Mouse (Mus musculus) Patski (cell line): Measurements from ENCODE around the gene Rpusd3. TPM values are rescaled to one million over a fixed set of nuclear protein-coding genes. Genes with fewer than 3 reads are reported as not detected.
A peak's percentile ranks its signal among the peaks of the same experiment; 100 is the strongest.

Experiments
- ATAC-seq: fragments of 100-300 bp; one replicate; pipeline ENCODE4 v1.8.0; 2021
- CTCF ChIA-PET: fragments of 350-600 bp; sonication (Branson Sonifier 250); formaldehyde crosslinking; loops from one replicate; lab custom pipeline; 2022; ENCODE audit warnings: inconsistent platforms; lab: Charles Lee
- POLR2A ChIA-PET: fragments of 350-600 bp; sonication (Branson Sonifier 250); formaldehyde crosslinking; loops from one replicate; lab custom pipeline; 2022; ENCODE audit warnings: antibody characterized with exemption, inconsistent platforms; lab: Charles Lee
- DNase-seq: peaks from one replicate; pipeline ENCODE4 v3.0.0-alpha.2; 2011; ENCODE audit warnings: low read depth, low spot score
- H3K27me3 ChIP-seq: fragments of 371-371 bp; one replicate; pipeline ENCODE4 v1.5.1; 2021
- CTCF ChIP-seq: fragments of 100-300 bp; IDR thresholded peaks from one replicate; pipeline ENCODE4 v1.5.1; 2021
- in situ Hi-C: fragments of 300-500 bp; cut with MboI; formaldehyde crosslinking; loops from 3 replicates; pipeline ENCODE4 v1.11.1; 2018; ENCODE audit warnings: low pct_unique_long_range_greater_than_20kb, mixed read lengths
- polyA plus RNA-seq: library from polyadenylated mRNA; unstranded; gene quantifications from one replicate; pipeline ENCODE4 v1.2.3, GENCODE M21; 2021

Gene Rpusd3
- polyA plus RNA-seq, 1 experiment from 2014 or later = 16.6 TPM

DNA sequence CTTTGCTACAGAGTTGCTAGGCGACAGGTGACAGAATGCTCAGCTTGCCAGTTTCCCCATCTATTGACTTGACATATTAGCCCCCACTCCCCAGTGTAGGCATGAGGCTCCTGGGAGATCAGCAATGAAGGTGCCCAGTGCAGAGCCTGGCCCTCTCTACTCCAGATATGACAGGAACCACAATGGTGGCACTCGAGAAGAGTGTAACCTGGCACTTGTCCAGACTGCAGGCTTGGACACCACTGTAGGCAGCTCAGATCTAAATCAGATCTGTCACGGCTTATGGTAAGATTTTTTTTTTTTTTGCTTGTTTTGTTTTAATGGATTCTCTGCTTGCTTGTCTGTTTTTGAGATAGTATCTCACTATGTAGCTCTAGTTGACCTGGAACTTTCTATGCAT, 14.5 kb upstream of the Rpusd3 start:
- H3K27me3 ChIP-seq = no peaks in the 10 kb centered on the region
- ATAC-seq = no peak
- no peak for DNase-seq
- CTCF ChIA-PET = no interaction called here
- POLR2A ChIA-PET = no interaction called here
- in situ Hi-C loops = no loop called here
- TF ChIP-seq CTCF = no peak

DNA sequence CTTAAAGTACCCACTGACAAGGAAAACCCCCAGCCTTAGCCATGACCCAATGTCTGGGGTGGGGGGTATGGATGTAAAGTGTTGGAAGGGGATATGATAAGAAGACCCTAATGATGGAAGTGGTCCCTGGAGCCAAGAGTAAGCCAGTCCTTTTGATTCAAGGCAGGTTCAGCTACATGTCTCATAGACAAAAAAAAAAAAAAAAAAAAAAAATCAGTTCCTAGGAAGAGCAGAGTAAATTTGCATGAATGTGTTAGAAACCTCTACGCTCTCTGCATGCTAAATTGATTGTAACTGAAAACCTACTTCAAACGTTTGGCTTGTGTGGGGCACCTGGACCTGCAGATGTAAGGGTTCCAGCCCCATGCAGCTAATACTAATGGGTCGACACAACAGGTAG, 12.7 kb upstream of the Rpusd3 start:
- ATAC-seq (no peak), DNase-seq (no peak)
- H3K27me3 ChIP-seq = no peaks in the 10 kb centered on the region
- in situ Hi-C loops = no loop called here
- CTCF ChIA-PET = interaction anchor here (0.6 to 1.0 kb wide), 2 partner anchors 24 to 49 kb away, joined by 3 read pairs; no protein-coding TSS in a partner anchor
- TF ChIP-seq CTCF = no peak
- POLR2A ChIA-PET = no interaction called here

DNA sequence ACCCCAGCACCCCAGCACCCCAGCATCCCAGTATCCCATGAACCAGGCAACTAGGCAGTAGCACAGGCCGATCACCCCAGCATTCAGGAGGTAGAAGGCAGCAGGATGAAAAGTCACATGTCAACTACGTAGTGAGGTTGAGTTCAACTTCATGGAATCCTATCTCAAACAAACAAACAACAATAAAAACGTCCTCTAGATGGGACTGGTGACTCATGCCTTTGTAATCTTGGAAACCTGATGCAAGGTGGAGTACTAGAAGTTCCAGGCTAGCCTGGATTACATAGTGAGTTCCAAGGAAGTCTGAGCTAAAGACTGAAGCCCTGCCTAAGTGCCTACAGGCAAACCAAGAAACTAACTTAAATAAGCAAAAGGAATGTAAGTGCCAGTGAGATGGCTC, 11.7 kb upstream of the Rpusd3 start:
- peak; percentile 27 for ATAC-seq
- no peak for TF ChIP-seq CTCF
- H3K27me3 ChIP-seq = no peaks in the 10 kb centered on the region
- CTCF ChIA-PET = interaction anchor here (1.5 to 1.6 kb wide), 2 partner anchors 9 to 11 kb away, joined by 4 read pairs; no protein-coding TSS in a partner anchor
- DNase-seq = no peak
- POLR2A ChIA-PET = no interaction called here
- in situ Hi-C loops = no loop called here

DNA sequence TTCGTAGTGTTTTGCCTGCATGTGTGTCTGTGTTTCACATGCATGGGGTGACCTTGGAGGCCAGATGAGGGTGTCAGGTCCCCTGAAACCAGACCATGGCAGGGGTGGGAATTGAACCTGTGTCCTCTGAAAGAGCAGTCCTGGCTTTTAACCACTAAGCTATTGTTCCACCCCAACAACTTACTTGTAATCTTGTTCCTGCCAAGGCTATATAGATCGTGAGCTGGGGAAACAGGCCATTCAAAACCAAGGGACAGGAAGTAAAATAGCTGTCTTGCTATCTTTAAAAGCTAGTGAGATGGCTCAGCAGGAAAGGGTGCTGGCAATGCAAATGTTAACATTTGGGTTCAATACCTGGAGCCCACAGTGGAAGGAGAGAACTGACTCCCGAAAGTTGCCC, 10.8 kb upstream of the Rpusd3 start:
- ChIA-PET POLR2A (no interaction called here), CTCF (interaction anchor here (0.8 to 1.6 kb wide), 3 partner anchors 10 to 11 kb away, joined by 3 to 4 read pairs (median 4); partner anchors contain the start of gene Rpusd3)
- no peak for DNase-seq
- no peak for TF ChIP-seq CTCF
- ATAC-seq = no peak
- H3K27me3 ChIP-seq = no peaks in the 10 kb centered on the region
- in situ Hi-C loops = no loop called here

DNA sequence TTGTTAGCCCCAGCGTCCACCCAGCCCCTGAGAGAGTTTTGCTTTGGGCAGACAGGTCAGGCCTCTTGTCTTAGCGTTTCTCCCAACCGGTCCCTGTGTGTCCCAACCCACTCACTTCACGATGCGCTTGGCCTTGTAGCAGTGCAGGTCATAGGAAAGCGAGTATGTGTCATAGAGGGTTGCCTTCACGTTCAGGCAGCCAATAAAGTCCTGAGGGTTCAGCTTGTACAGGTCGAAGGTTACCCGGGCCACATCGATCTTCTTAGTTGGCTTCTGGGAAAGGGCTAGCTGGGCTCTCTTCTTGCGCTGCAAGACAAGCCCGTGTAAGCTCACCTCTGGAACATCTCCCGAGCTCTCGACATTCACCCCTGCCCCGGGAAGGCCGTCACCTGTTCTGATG, 8.9 kb upstream of the Rpusd3 start:
- no peak for ATAC-seq
- CTCF ChIA-PET = no interaction called here
- DNase-seq = no peak
- no peak for TF ChIP-seq CTCF
- H3K27me3 ChIP-seq = no peaks in the 10 kb centered on the region
- POLR2A ChIA-PET = no interaction called here
- in situ Hi-C loops = no loop called here

DNA sequence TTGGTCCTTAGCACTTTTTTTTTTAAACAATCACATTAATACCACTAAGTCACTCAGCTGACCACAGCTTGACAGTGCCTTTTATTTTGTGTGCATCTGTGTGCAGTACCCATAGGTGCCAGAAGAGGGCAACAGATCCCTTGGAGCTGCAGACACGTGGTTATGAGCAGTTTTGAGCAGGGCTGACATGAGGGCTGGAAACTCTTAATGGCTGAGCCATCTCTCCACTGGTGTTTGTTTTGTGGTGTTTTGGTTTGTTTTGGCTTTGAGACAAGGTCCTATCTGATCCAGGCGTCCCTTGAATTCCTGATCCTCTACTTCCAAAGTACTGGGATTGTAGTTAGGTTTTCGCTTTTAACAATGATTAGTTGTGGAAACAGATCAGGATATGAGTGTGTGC, 8.3 kb upstream of the Rpusd3 start:
- DNase-seq (no peak), ATAC-seq (no peak)
- CTCF ChIA-PET = interaction anchor here (0.8 kb wide), 1 partner anchor 12 kb away, joined by 3 read pairs; no protein-coding TSS in a partner anchor
- no peak for TF ChIP-seq CTCF
- POLR2A ChIA-PET = interaction anchor here (0.8 kb wide), 1 partner anchor 110 kb away, joined by 5 read pairs; no protein-coding TSS in a partner anchor
- no peaks in the 10 kb centered on the region for H3K27me3 ChIP-seq
- in situ Hi-C loops = no loop called here

DNA sequence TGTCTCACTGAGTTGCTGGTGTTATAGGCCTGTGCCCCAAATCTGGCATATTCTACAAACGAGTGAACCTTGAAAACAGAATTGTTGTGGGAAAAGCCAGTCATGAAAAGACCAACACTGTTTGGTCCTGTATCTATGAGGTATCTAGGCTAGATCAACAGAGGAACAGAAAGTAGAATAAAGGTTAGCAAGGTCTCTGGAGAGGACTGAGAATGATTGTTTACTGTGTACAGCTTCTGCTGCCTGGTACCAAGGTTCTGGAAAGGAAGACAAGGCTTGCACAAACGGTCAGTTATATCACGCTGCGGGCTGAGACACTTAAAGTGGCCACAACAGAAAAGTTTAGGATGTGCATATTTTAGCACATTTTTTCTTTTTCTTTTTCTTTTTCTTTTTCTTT, 7.6 kb upstream of the Rpusd3 start:
- CTCF ChIA-PET = interaction anchor here (0.8 kb wide), 1 partner anchor 11 kb away, joined by 3 read pairs; no protein-coding TSS in a partner anchor
- POLR2A ChIA-PET = no interaction called here
- no peak for DNase-seq
- no peak for ATAC-seq
- TF ChIP-seq CTCF = no peak
- no peaks in the 10 kb centered on the region for H3K27me3 ChIP-seq
- in situ Hi-C loops = no loop called here

DNA sequence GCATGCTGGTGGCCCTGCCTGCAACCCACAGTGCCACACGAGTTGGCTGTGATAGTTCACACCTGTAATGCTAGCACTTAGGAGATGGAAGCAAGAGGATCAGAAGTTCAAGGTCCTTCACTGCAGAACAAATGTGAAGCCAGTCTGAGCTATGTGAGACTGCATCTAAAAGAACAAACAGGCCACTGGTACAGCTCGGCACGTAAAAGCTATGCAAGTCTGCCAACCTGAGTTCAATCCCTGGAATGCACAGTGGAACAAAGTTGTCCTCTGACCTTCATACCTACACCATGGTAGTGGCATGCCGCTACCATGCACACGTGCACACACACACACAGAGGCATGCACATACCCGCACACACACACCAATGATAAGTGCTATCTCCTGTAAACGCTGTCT, 5.0 kb upstream of the Rpusd3 start:
- H3K27me3 ChIP-seq = no peaks in the 10 kb centered on the region
- in situ Hi-C loops = no loop called here
- no peak for DNase-seq
- ChIA-PET CTCF (no interaction called here), POLR2A (no interaction called here)
- TF ChIP-seq CTCF = no peak
- no peak for ATAC-seq

DNA sequence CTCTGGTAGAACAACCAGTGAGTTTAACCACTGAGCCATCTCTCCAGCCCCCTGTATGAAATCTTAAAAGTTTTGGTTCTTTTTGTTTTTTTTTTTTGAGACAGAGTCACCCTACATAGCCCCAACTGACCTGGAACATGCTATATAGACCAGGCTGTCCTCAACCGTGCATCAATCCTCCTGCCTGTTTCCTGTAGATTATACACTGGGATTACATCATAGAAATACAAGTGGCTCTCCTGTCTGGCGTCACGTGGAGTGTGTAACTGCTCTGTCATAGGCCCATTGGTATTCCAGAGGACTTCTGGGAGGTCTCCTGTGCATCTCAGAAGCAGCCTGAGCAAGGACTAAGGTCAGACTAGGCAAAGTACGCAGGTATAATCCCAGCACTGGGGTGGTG, 3.9 kb upstream of the Rpusd3 start:
- ATAC-seq (no peak), DNase-seq (no peak)
- H3K27me3 ChIP-seq = no peaks in the 10 kb centered on the region
- TF ChIP-seq CTCF = no peak
- POLR2A ChIA-PET = no interaction called here
- CTCF ChIA-PET = no interaction called here
- in situ Hi-C loops = no loop called here

DNA sequence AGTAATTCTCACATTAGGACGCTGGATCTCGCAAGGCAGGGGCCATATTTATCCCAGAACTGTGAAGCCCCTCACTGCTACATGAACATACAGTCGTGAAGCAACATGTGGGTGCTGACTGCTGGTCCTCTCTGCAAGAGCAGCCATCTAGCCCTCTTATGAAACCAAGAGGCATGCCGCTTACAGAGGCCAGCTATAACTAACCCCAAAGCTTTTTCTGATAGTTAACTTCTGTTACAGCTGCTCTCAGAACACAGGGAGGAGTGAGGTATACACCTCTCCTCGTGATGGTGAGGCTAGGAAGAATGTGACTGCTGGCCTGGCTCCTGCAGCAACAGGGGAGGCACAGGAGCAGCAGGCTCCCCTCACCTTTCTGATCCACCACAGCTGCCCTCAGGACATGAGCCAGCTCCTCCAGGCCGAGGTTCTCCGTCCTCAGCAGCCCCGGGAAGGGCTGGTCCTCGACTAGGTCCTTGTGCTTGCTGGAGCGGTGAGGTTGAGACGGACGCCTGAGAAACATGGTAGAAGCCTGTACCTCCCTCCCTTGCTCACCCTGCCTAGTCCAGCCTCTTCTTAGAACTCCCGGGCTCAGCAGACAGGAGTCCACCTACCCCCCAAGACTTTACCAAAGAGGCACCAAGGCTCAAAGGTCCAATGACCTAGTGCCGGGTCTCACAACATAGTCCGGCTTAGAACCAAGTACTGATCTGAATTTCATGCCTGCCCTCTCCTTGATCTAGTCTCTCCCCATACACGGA, 520 bp downstream of the Rpusd3 start:
- POLR2A ChIA-PET = interaction anchor here (0.7 to 0.8 kb wide), 2 partner anchors 13 to 74 kb away, joined by 3 read pairs; no protein-coding TSS in a partner anchor
- ATAC-seq (peak; percentile 61), DNase-seq (no peak)
- no peaks in the 10 kb centered on the region for H3K27me3 ChIP-seq
- in situ Hi-C loops = no loop called here
- CTCF ChIA-PET = interaction anchor here (0.6 to 1.3 kb wide), 3 partner anchors 11 to 18 kb away, joined by 3 read pairs; no protein-coding TSS in a partner anchor
- TF ChIP-seq CTCF = no peak

DNA sequence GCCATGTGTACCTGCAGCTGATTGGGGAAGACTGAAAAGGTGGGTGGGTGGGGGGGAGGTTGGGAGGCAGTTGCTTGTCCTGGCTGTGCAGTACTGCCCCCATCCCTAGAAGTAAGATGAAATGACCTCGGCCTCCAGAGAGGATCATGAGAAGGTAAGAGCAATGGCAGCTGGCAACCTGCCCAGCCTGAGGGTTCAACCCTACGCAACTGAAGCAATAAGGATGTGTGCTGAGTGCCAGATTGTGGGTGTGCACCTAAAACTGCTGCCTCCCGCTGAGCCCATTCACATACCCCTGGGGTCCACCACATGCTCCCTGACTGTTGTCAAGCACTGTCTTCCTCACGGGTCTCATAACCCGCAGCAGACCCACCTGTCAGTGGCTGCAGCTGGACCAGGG, 2.7 kb downstream of the Rpusd3 start:
- no peaks in the 10 kb centered on the region for H3K27me3 ChIP-seq
- in situ Hi-C loops = no loop called here
- ChIA-PET CTCF (no interaction called here), POLR2A (no interaction called here)
- no peak for DNase-seq
- ATAC-seq = no peak
- TF ChIP-seq CTCF = no peak
